Mouse (Mus musculus): ENCODE data around the gene Tcf7l1. TPM values are rescaled to one million over a fixed set of nuclear protein-coding genes. Genes with fewer than 3 reads are reported as not detected.

Tcf7l1 gene
- polyA plus RNA-seq, 1 experiment from 2014 or later, result 14.6 TPM

DNA sequence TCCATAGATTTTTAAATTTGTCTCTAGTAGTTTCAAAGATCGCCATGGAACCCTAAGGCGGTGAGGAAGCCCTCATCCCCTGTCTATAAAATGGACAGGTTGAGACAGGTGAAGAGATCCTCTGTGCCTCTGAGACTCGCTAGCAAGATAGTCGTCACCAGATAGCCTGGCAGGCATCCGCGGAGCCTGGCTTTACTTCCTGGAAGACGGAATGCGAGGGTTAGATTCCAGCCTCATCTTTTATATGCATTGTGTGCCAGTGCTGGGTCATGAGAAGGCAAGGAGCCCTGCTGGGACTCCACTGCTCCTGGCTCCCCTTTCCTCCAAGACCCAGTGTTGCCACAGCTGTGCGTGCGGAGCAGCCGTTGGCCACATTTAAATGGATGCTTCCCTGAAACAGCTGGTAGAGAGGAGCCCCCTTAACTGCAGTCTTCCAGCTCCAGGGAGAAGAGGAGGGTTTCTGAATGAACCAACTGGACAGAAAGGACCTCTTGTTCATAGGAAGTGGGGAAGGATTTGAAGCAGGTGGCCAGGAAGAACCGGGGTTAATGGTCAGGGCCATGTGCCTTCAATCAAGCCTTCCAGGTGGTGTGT lies 141.0 kb downstream of the Tcf7l1 start:
- Histone ChIP-seq H3K4me2 (no peak overlapping the region), H3K9ac (ENCODE audit: low read depth, low read length) (no peak overlapping the region), H3K9me3 (ENCODE audit: control insufficient read depth, low read length) (no peaks in the 10 kb centered on the region), H3K4me3 (ENCODE audit: low read depth, low read length) (no peak overlapping the region), H3K27ac (ENCODE audit: low read depth, low read length) (no peak overlapping the region), H3K4me1 (replicated peaks; ENCODE audit: control insufficient read depth, insufficient read depth, low read length) (no peaks in the 10 kb centered on the region), H3K27me3 (replicated peaks; ENCODE audit: control insufficient read depth, insufficient read depth, low read length) (no peaks in the 10 kb centered on the region), H3K36me3 (ENCODE audit: control insufficient read depth, insufficient read depth, low read length) (no peaks in the 10 kb centered on the region)
- 73% methylated on average over 12 of the region's 12 CpGs for WGBS
- ATAC-seq (replicated peaks; ENCODE audit: low FRiP score) (no peak), DNase-seq (ENCODE audit: low spot score) (no peak)

DNA sequence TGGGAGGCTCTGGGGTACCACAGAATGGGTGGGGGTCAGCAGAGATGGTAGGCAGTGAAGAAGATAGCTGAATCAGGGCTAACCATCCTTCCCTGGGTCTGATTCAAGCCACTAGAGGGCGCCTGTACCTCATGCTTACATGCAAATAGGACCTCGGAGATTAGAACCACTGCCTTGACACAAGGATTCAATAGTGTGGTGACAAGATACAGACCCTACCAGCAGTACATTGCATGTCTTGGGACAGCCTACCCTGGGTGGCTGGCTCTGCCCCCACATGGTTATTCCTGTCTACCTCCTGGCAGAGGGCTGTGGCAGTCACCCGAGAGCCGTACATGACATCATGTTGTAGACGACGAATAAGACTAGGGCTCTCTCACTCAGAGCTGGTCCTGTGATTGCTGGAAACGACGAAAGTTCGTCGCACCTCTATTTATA lies 141.7 kb downstream of the Tcf7l1 start:
- 52% methylated on average over 10 of the region's 10 CpGs for WGBS
- no peak overlapping the region for H3K4me2 ChIP-seq

GRCm38 (mm10) chr6:72645364-72645763 lies 143.7 kb downstream of the Tcf7l1 start:
- Histone ChIP-seq H3K9ac (ENCODE audit: low read depth, low read length) (no peak overlapping the region), H3K9me3 (ENCODE audit: control insufficient read depth, low read length) (no peaks in the 10 kb centered on the region), H3K36me3 (ENCODE audit: control insufficient read depth, insufficient read depth, low read length) (no peaks in the 10 kb centered on the region), H3K4me2 (no peak overlapping the region), H3K27me3 (replicated peaks; ENCODE audit: control insufficient read depth, insufficient read depth, low read length) (no peaks in the 10 kb centered on the region), H3K4me1 (replicated peaks; ENCODE audit: control insufficient read depth, insufficient read depth, low read length) (no peaks in the 10 kb centered on the region), H3K27ac (ENCODE audit: low read depth, low read length) (no peak overlapping the region), H3K4me3 (ENCODE audit: low read depth, low read length) (no peak overlapping the region)
- DNase-seq (ENCODE audit: low spot score), result no peak
- no peak for ATAC-seq (replicated peaks; ENCODE audit: low FRiP score)
- WGBS, result 78% methylated on average over 7 of the region's 7 CpGs

More for the DNA sequence above, 141.7 kb downstream of the Tcf7l1 start:
- DNase-seq (ENCODE audit: low spot score) (no peak), ATAC-seq (replicated peaks; ENCODE audit: low FRiP score) (0 out of 2 replicates have a peak, but pooled peaks have one; percentile 12)
- Histone ChIP-seq H3K4me3 (ENCODE audit: low read depth, low read length) (no peak overlapping the region), H3K4me1 (replicated peaks; ENCODE audit: control insufficient read depth, insufficient read depth, low read length) (no peaks in the 10 kb centered on the region), H3K9me3 (ENCODE audit: control insufficient read depth, low read length) (no peaks in the 10 kb centered on the region), H3K27ac (ENCODE audit: low read depth, low read length) (no peak overlapping the region), H3K36me3 (ENCODE audit: control insufficient read depth, insufficient read depth, low read length) (no peaks in the 10 kb centered on the region), H3K9ac (ENCODE audit: low read depth, low read length) (no peak overlapping the region), H3K27me3 (replicated peaks; ENCODE audit: control insufficient read depth, insufficient read depth, low read length) (no peaks in the 10 kb centered on the region)

GRCm38 (mm10) chr6:72644576-72644975 lies 144.5 kb downstream of the Tcf7l1 start:
- no peaks in the 10 kb centered on the region for H3K27me3 ChIP-seq (replicated peaks; ENCODE audit: control insufficient read depth, insufficient read depth, low read length)
- ATAC-seq (replicated peaks; ENCODE audit: low FRiP score) (no peak), DNase-seq (ENCODE audit: low spot score) (no peak)
- H3K36me3 ChIP-seq (ENCODE audit: control insufficient read depth, insufficient read depth, low read length), result no peaks in the 10 kb centered on the region
- no peaks in the 10 kb centered on the region for H3K9me3 ChIP-seq (ENCODE audit: control insufficient read depth, low read length)
- WGBS, result 67% methylated on average over 4 of the region's 4 CpGs
- no peaks in the 10 kb centered on the region for H3K4me1 ChIP-seq (replicated peaks; ENCODE audit: control insufficient read depth, insufficient read depth, low read length)
- no peak overlapping the region for H3K4me3 ChIP-seq (ENCODE audit: low read depth, low read length)
- no peak overlapping the region for H3K27ac ChIP-seq (ENCODE audit: low read depth, low read length)
- H3K9ac ChIP-seq (ENCODE audit: low read depth, low read length), result no peak overlapping the region
- no peak overlapping the region for H3K4me2 ChIP-seq

GRCm38 (mm10) chr6:72641218-72641954 lies 147.7 kb downstream of the Tcf7l1 start:
- no peak overlapping the region for H3K4me2 ChIP-seq
- H3K36me3 ChIP-seq (ENCODE audit: control insufficient read depth, insufficient read depth, low read length), result no peaks in the 10 kb centered on the region
- DNase-seq (ENCODE audit: low spot score) (no peak), ATAC-seq (replicated peaks; ENCODE audit: low FRiP score) (no peak)
- peaks cover under 1% of the 10 kb centered on the region; the same call in 1 of the 2 replicates for H3K4me1 ChIP-seq (replicated peaks; ENCODE audit: control insufficient read depth, insufficient read depth, low read length)
- no peak overlapping the region for H3K4me3 ChIP-seq (ENCODE audit: low read depth, low read length)
- no peaks in the 10 kb centered on the region for H3K27me3 ChIP-seq (replicated peaks; ENCODE audit: control insufficient read depth, insufficient read depth, low read length)
- no peak overlapping the region for H3K9ac ChIP-seq (ENCODE audit: low read depth, low read length)
- H3K9me3 ChIP-seq (ENCODE audit: control insufficient read depth, low read length), result no peaks in the 10 kb centered on the region
- no peak overlapping the region for H3K27ac ChIP-seq (ENCODE audit: low read depth, low read length)
- WGBS, result 71% methylated on average over 18 of the region's 18 CpGs

DNA sequence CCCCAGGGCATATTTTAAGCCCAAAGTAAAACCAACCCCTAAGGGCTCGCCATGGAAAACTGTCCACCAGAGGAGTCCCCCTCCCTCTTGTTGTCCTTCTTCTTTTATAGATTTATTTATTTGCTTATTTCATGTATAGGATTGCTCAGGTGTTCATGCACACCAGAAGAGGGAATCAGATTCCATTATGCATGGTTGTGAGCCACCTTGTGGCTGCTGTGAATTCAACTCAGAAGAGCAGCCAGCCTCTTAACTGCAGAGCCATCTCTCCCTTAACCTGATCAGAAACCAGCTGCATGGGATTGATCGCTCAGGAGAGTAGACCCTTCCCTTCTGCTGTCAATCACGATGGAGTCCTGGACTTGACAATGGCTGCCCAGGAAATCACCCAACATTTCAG lies 152.1 kb downstream of the Tcf7l1 start:
- 79% methylated on average over 3 of the region's 3 CpGs for whole genome bisulfite sequencing

GRCm38 (mm10) chr6:72635760-72636431 lies 153.2 kb downstream of the Tcf7l1 start:
- H3K4me1 ChIP-seq (replicated peaks; ENCODE audit: control insufficient read depth, insufficient read depth, low read length), result peaks cover 9% of the 10 kb centered on the region; the same call in 1 of the 2 replicates
- H3K27me3 ChIP-seq (replicated peaks; ENCODE audit: control insufficient read depth, insufficient read depth, low read length), result no peaks in the 10 kb centered on the region
- ATAC-seq (replicated peaks; ENCODE audit: low FRiP score), result peak; percentile 62
- 50% methylated on average over 12 of the region's 12 CpGs for WGBS
- H3K27ac ChIP-seq (ENCODE audit: low read depth, low read length), result no peak overlapping the region
- no peak overlapping the region for H3K4me3 ChIP-seq (ENCODE audit: low read depth, low read length)
- H3K9me3 ChIP-seq (ENCODE audit: control insufficient read depth, low read length), result no peaks in the 10 kb centered on the region
- DNase-seq (ENCODE audit: low spot score), result peak; percentile 47
- H3K9ac ChIP-seq (ENCODE audit: low read depth, low read length), result no peak overlapping the region
- H3K4me2 ChIP-seq, result peak overlapping the region; percentile 31; the same call in 1 of the 2 replicates
- H3K36me3 ChIP-seq (ENCODE audit: control insufficient read depth, insufficient read depth, low read length), result peaks cover 2% of the 10 kb centered on the region; the same call in 1 of the 2 replicates

More for the DNA sequence above, 152.1 kb downstream of the Tcf7l1 start:
- ATAC-seq (replicated peaks; ENCODE audit: low FRiP score) (no peak), DNase-seq (ENCODE audit: low spot score) (no peak)
- Histone ChIP-seq H3K27ac (ENCODE audit: low read depth, low read length) (no peak overlapping the region), H3K27me3 (replicated peaks; ENCODE audit: control insufficient read depth, insufficient read depth, low read length) (no peaks in the 10 kb centered on the region), H3K4me2 (no peak overlapping the region), H3K36me3 (ENCODE audit: control insufficient read depth, insufficient read depth, low read length) (peaks cover under 1% of the 10 kb centered on the region; the same call in 1 of the 2 replicates), H3K4me3 (ENCODE audit: low read depth, low read length) (no peak overlapping the region), H3K9me3 (ENCODE audit: control insufficient read depth, low read length) (no peaks in the 10 kb centered on the region), H3K9ac (ENCODE audit: low read depth, low read length) (no peak overlapping the region), H3K4me1 (replicated peaks; ENCODE audit: control insufficient read depth, insufficient read depth, low read length) (peaks cover 9% of the 10 kb centered on the region; the same call in 1 of the 2 replicates)

GRCm38 (mm10) chr6:72634311-72634710 lies 154.7 kb downstream of the Tcf7l1 start:
- Histone ChIP-seq H3K4me1 (replicated peaks; ENCODE audit: control insufficient read depth, insufficient read depth, low read length) (peaks cover 9% of the 10 kb centered on the region; the same call in 1 of the 2 replicates), H3K9ac (ENCODE audit: low read depth, low read length) (no peak overlapping the region), H3K27ac (ENCODE audit: low read depth, low read length) (no peak overlapping the region), H3K27me3 (replicated peaks; ENCODE audit: control insufficient read depth, insufficient read depth, low read length) (no peaks in the 10 kb centered on the region), H3K36me3 (ENCODE audit: control insufficient read depth, insufficient read depth, low read length) (peaks cover 2% of the 10 kb centered on the region; the same call in 1 of the 2 replicates), H3K4me2 (no peak overlapping the region), H3K4me3 (ENCODE audit: low read depth, low read length) (no peak overlapping the region), H3K9me3 (ENCODE audit: control insufficient read depth, low read length) (no peaks in the 10 kb centered on the region)
- WGBS, result 53% methylated on average over 10 of the region's 10 CpGs
- DNase-seq (ENCODE audit: low spot score) (no peak), ATAC-seq (replicated peaks; ENCODE audit: low FRiP score) (no peak)

All from liver, embryonic 11.5 days (tissue).